Mouse (Mus musculus) heart, postnatal 0 days (tissue): ENCODE results near the gene Bcap31.

Experiments
- CTCF ChIP-seq: IDR thresholded peaks from 2 replicates; pipeline ENCODE4 v1.5.1; 2016; ENCODE audit warnings: antibody characterized with exemption, control low read depth, low read depth
- EP300 ChIP-seq: IDR thresholded peaks from 2 replicates; pipeline ENCODE4 v1.6.1; 2016; ENCODE audit warnings: antibody characterized with exemption, low read depth

DNA sequence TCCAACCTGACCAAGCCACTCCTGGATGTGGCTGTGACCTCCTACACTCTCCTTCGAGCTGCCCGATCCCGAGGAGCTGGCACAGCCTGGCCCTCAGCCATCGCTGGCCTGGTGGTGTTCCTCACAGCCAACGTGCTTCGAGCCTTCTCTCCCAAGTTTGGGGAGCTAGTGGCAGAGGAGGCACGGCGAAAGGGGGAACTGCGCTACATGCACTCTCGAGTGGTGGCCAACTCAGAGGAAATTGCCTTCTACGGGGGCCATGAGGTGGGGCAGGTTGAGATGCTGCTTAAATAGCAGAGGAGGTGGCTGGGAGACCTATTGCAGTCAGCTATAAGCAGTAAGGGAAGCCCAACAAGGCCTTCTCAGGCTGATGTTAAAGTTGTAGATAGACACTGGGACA is 1.7 kb upstream of the Bcap31 start:
- TF ChIP-seq CTCF (no peak), EP300 (no peak)
